Mouse (Mus musculus) lung, postnatal 0 days (tissue): Measurements from ENCODE around the gene Olfr71. TPM values are rescaled to one million over a fixed set of nuclear protein-coding genes. Genes with fewer than 3 reads are reported as not detected.
A peak's percentile ranks its signal among the peaks of the same experiment; 100 is the strongest.

Experiments
- ATAC-seq: fragments of 200-750 bp; cut with Nextera tagmentation; 2 replicates; pipeline ENCODE4 v1.8.0; 2017; ENCODE audit warnings: moderate library complexity
- DNase-seq: peaks from one replicate; pipeline ENCODE4 v3.0.0-alpha.2; 2016; ENCODE audit warnings: low spot score
- H3K27ac ChIP-seq: fragments of 300-500 bp; sonication (generic); 2 replicates; pipeline ENCODE4 v1.5.1; 2014; ENCODE audit warnings: antibody characterized with exemption, mild to moderate bottlenecking, low read length, mixed read lengths
- H3K27me3 ChIP-seq: fragments of 300-500 bp; sonication (generic); replicated peaks from 2 replicates; pipeline ENCODE4 v1.6.1; 2014; ENCODE audit warnings: low read length, mixed read lengths; ENCODE audit not compliant: insufficient read depth
- H3K36me3 ChIP-seq: fragments of 300-500 bp; sonication (generic); 2 replicates; pipeline ENCODE4 v1.6.1; 2014; ENCODE audit warnings: low read length, mixed read lengths; ENCODE audit not compliant: insufficient read depth
- H3K4me1 ChIP-seq: fragments of 300-500 bp; sonication (generic); 2 replicates; pipeline ENCODE4 v1.6.1; 2014; ENCODE audit warnings: antibody characterized with exemption, low read depth, low read length, mixed read lengths; ENCODE audit not compliant: insufficient read depth
- H3K4me2 ChIP-seq: fragments of 300-500 bp; sonication (generic); replicated peaks from 2 replicates; pipeline ENCODE4 v1.6.1; 2014; ENCODE audit warnings: low read depth, mild to moderate bottlenecking, low read length, moderate library complexity, mixed read lengths
- H3K4me3 ChIP-seq: fragments of 300-500 bp; sonication (generic); 2 replicates; pipeline ENCODE4 v1.5.1; 2014; ENCODE audit warnings: low read depth, low read length
- H3K9ac ChIP-seq: fragments of 300-500 bp; sonication (generic); replicated peaks from 2 replicates; pipeline ENCODE4 v1.6.1; 2014; ENCODE audit warnings: low read depth, mild to moderate bottlenecking
- H3K9me3 ChIP-seq: fragments of 300-500 bp; sonication (generic); 2 replicates; pipeline ENCODE4 v1.6.1; 2016; ENCODE audit warnings: low read length, mixed read lengths
- CTCF ChIP-seq: IDR thresholded peaks from 2 replicates; pipeline ENCODE4 v1.5.1; 2016; ENCODE audit warnings: antibody characterized with exemption, mild to moderate bottlenecking
- EP300 ChIP-seq: IDR thresholded peaks from 2 replicates; pipeline ENCODE4 v1.6.1; 2016; ENCODE audit warnings: antibody characterized with exemption, mild to moderate bottlenecking, control low read depth
- WGBS: fragments of 180-500 bp; shearing (Covaris S2); extraction: QIAGEN DNeasy Blood & Tissue Kit; methylation state at CpG from one replicate; pipeline ENCODE4 v1.1.7; 2014; 5-methylcytosine and 5-hydroxymethylcytosine counted together
- polyA plus RNA-seq: library from polyadenylated mRNA; unstranded; fragments of >200 nt; fragmentation: Nextera tagmentation; extraction: Ambion mirVana; gene quantifications from 2 replicates; pipeline ENCODE4 v1.2.1, GENCODE M21; 2015

The Olfr71 gene
- polyA plus RNA-seq, 1 experiment from 2014 or later = 0.17 TPM

DNA sequence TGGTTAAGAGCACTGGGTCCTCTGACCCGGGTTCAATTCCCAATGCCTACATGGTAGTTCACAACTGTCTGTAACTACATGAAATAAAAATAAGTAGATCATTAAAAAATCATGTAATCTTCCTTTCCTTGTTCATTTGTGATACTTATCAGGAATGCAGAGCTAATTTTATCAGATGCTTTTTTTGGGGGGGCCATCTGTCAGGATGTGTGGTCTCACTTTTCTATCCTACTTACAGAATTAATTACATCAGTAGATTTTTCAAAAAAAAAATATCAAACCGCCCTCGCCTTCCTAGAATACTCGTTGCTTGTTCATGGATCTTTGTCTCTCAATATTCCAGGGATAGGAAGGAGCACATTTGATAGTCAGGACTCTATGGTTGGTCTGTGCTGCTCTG is 12.1 kb upstream of the Olfr71 start:
- H3K36me3 ChIP-seq = no peaks in the 10 kb centered on the region
- no peak overlapping the region for H3K9ac ChIP-seq
- no peak overlapping the region for H3K4me3 ChIP-seq
- H3K27me3 ChIP-seq = no peaks in the 10 kb centered on the region
- ATAC-seq (no peak), DNase-seq (no peak)
- no peak overlapping the region for H3K27ac ChIP-seq
- H3K4me1 ChIP-seq = no peaks in the 10 kb centered on the region
- no peaks in the 10 kb centered on the region for H3K9me3 ChIP-seq
- 82% methylated on average over 4 of the region's 4 CpGs for WGBS
- H3K4me2 ChIP-seq = no peak overlapping the region
- TF ChIP-seq EP300 = no peak

DNA sequence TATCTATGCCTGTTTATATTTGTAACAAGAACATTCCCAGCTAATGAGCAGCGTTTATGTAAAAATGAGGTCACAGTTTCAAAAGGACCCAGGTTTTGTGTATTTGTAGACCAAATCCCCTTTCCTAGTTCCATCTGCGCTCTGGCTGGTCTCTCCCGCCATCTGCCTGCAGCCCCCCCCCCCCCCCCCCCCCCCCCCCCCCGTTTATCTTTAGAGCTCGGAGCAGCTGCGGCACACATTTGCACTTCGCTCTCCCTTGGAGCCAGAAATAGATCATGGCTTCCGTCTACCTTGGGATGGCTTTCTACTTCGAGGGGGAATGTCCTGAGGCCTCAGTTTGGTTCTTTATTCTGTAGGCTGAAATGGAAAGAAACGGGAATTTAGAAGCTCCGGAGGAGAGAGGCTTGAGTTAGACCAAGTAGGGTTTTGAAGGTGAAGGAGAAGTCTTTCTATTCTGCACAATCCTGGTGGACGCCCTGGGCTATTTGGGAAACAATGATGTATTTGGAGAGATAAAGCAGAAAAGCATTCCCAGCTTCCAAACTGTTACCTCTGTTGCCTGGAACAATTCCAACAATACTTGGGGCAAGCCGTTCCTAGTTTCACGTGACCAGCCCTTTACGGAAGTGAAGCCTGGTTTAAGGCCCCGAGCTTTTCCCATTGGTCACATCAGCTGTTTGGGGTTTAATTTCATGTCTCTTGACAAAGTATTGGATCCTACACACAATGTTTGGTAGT is 10.6 kb upstream of the Olfr71 start:
- H3K27ac ChIP-seq = no peak overlapping the region
- H3K4me1 ChIP-seq = no peaks in the 10 kb centered on the region
- H3K27me3 ChIP-seq = no peaks in the 10 kb centered on the region
- H3K4me3 ChIP-seq = no peak overlapping the region
- no peaks in the 10 kb centered on the region for H3K36me3 ChIP-seq
- WGBS = 51% methylated on average over 13 of the region's 16 CpGs
- no peak for DNase-seq
- TF ChIP-seq CTCF = no peak
- no peak for TF ChIP-seq EP300
- no peak overlapping the region for H3K9ac ChIP-seq
- H3K4me2 ChIP-seq = no peak overlapping the region
- 0 out of 2 replicates have a peak, but pooled peaks have one; percentile 15 for ATAC-seq
- H3K9me3 ChIP-seq = no peaks in the 10 kb centered on the region

DNA sequence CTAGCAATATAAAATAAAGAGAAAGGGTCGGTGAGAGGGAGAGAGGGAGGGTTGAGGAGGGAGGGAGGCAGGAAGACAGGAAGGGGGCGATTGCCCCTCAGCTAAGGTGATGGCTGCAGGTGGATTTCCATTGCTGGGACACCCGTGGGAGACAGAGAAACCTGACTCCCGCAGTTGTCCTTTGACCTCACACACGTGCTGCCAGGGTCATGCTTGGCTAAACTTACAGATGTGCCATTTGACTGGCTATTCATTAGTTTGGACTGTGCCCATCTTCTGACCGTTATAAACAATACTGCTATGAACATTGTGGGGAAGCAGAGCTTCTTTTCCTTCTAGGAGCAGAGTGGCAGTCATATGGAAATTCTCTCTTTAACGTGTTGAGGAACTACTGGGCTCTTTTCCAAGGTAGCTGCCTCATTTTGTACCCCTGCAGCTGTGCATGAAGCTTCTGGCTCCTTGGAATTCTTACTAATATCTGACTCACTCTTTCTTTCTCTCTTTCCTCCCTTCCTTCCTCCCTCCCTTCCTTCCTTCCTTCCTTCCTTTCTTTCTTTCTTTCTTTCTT is 3.7 kb upstream of the Olfr71 start:
- H3K4me2 ChIP-seq = no peak overlapping the region
- no peak overlapping the region for H3K9ac ChIP-seq
- no peak overlapping the region for H3K4me3 ChIP-seq
- no peak overlapping the region for H3K27ac ChIP-seq
- no peaks in the 10 kb centered on the region for H3K36me3 ChIP-seq
- no peaks in the 10 kb centered on the region; the same call in 1 of the 2 replicates for H3K4me1 ChIP-seq
- H3K27me3 ChIP-seq = no peaks in the 10 kb centered on the region
- no peak for TF ChIP-seq EP300
- no peak for TF ChIP-seq CTCF
- peak; percentile 84 for DNase-seq
- WGBS = 38% methylated on average over 7 of the region's 7 CpGs
- H3K9me3 ChIP-seq = no peaks in the 10 kb centered on the region
- no peak for ATAC-seq

DNA sequence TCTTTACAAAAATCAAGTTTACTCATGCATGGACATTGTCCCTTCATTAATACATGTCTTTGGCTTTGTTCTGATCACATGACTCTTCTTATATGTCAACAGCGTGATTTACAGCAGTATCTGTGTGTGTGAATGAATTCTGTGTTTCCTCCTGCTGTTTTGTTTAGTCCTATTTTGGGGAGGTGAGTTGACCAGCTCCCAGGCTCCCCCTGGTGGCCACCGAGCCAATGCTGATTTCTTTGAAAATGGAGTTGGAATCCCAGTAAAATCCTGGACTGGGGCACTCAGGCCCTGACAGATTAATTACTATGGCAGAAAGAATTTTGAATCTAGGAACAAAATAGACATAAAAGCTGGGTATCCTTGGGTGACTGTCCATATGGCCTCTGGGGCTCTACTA is 1.8 kb upstream of the Olfr71 start:
- peak; percentile 26; the same call in 1 of the 2 replicates for ATAC-seq
- WGBS = 3% methylated on average over 2 of the region's 2 CpGs
- no peaks in the 10 kb centered on the region for H3K9me3 ChIP-seq
- no peak overlapping the region for H3K9ac ChIP-seq
- no peak overlapping the region for H3K4me3 ChIP-seq
- no peak overlapping the region for H3K4me2 ChIP-seq
- no peak overlapping the region for H3K27ac ChIP-seq
- no peaks in the 10 kb centered on the region for H3K27me3 ChIP-seq
- H3K4me1 ChIP-seq = no peaks in the 10 kb centered on the region; the same call in 1 of the 2 replicates
- no peaks in the 10 kb centered on the region for H3K36me3 ChIP-seq
- TF ChIP-seq CTCF = peak; percentile 93
- no peak for TF ChIP-seq EP300
- DNase-seq = peak; percentile 87

DNA sequence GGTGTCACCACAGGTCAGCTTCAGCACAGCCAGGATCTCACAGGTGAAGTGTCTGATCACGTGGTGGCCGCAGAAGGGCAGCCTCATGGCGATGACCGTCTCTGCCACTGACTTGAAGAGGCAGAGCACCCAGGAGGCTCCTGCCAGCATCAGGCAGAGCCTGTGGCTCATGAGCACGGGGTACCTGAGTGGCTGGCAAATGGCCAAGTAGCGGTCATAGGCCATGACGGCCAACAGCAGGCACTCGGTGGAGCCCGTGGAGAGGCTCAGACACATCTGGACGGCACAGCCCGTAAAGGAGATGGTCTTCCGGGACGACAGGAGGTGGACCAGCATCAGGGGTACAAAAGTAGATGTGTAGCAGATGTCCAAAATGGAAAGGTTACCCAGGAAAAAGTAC is 4.1 kb downstream of the Olfr71 start:
- Histone ChIP-seq H3K27ac (no peak overlapping the region), H3K9me3 (no peaks in the 10 kb centered on the region), H3K9ac (no peak overlapping the region), H3K4me3 (no peak overlapping the region), H3K36me3 (no peaks in the 10 kb centered on the region), H3K4me2 (no peak overlapping the region), H3K4me1 (no peaks in the 10 kb centered on the region; the same call in 1 of the 2 replicates), H3K27me3 (no peaks in the 10 kb centered on the region)
- no peak for DNase-seq
- no peak for TF ChIP-seq EP300
- no peak for TF ChIP-seq CTCF
- no peak for ATAC-seq
- 53% methylated on average over 13 of the region's 13 CpGs for WGBS

DNA sequence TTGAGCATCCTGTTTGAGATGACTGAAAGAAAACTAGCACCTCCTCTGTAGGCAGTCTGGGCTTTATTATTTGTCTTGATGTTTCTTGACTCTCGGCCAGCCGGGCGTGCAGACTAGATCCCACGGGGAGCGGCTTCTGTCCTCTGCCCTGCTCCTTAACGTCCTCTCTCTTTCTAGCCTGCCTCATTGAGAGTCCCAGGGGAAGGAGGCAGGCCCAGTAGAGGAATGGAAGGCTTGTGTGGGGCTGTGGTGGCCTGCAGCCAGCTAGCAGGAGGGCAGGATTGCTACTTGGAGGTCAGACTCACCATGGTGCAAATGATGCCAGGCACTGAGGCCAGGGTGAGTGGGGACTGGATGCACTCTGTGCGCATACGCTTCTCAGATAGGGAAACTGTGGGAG is 6.2 kb downstream of the Olfr71 start:
- H3K27me3 ChIP-seq = no peaks in the 10 kb centered on the region
- DNase-seq (no peak), ATAC-seq (peak; percentile 43; the same call in 1 of the 2 replicates)
- no peak overlapping the region for H3K4me2 ChIP-seq
- H3K36me3 ChIP-seq = no peaks in the 10 kb centered on the region
- H3K4me1 ChIP-seq = no peaks in the 10 kb centered on the region
- H3K9me3 ChIP-seq = no peaks in the 10 kb centered on the region
- TF ChIP-seq CTCF = no peak
- no peak for TF ChIP-seq EP300
- H3K27ac ChIP-seq = no peak overlapping the region
- H3K4me3 ChIP-seq = no peak overlapping the region
- H3K9ac ChIP-seq = no peak overlapping the region
- WGBS = 51% methylated on average over 8 of the region's 8 CpGs
